ENCODE assay signal across 9 mouse cellular contexts in genomic region chr12:33045533-33046361, GRCm38 (mm10). TPM values are rescaled to one million over a fixed set of nuclear protein-coding genes. Genes with fewer than 3 reads are reported as not detected.
A peak's percentile ranks its signal among the peaks of the same experiment; 100 is the strongest.
DNase-seq lines count a peak whose midpoint lies in the region; ATAC-seq and TF ChIP-seq lines count a peak whose summit lies in the region.
"Had no signal": no experiment of that assay in that cellular context is flagged by ENCODE, and none has a peak within 500 bp of the region (broad histone marks: within the 10 kb centered on the region; RNA-seq: fewer than 3 reads in every experiment).

No protein-coding gene starts in this region.

- peak overlapping the region; percentile 50 for H3K4me3 ChIP-seq in gastrocnemius, adult 2 months
- H3K4me3 ChIP-seq in bone marrow macrophage, adult 2 months (ENCODE audit: insufficient read depth, low read length) = peak overlapping the region; percentile 24; the same call in 1 of the 2 replicates
- H3K4me3 ChIP-seq in hindbrain, embryonic 11.5 days (ENCODE audit: low read depth, low read length) = no peak overlapping the region
- no peak overlapping the region for H3K4me3 ChIP-seq in midbrain, embryonic 13.5 days (replicated peaks)

- H3K36me3 ChIP-seq in hindbrain, embryonic 11.5 days (ENCODE audit: control insufficient read depth, insufficient read depth, low read length) = no peaks in the 10 kb centered on the region
- H3K36me3 ChIP-seq in midbrain, embryonic 13.5 days = no peaks in the 10 kb centered on the region

- no peak overlapping the region for H3K9ac ChIP-seq in hindbrain, embryonic 11.5 days (ENCODE audit: low read depth, low read length)
- H3K9ac ChIP-seq in midbrain, embryonic 13.5 days (replicated peaks) = no peak overlapping the region

- H3K4me1 ChIP-seq in bone marrow macrophage, adult 2 months (ENCODE audit: control insufficient read depth, insufficient read depth, low read length) = peaks cover 61% of the 10 kb centered on the region
- H3K4me1 ChIP-seq in hindbrain, embryonic 11.5 days (replicated peaks; ENCODE audit: control insufficient read depth, insufficient read depth, low read length) = peaks cover 4% of the 10 kb centered on the region; the same call in 1 of the 2 replicates
- peaks cover 25% of the 10 kb centered on the region for H3K4me1 ChIP-seq in midbrain, embryonic 13.5 days (replicated peaks)

- TF ChIP-seq POLR2A in bone marrow macrophage, adult 2 months (IDR thresholded peaks at IDR 0.05; ENCODE audit: borderline replicate concordance, low read depth, low read length) = no peak

- intact Hi-C loops in gastrocnemius, adult 2 months (cut with DNase I) = no loop called here

- TF ChIP-seq CTCF in gastrocnemius, adult 2 months (IDR thresholded peaks at IDR 0.05) = no peak
- TF ChIP-seq CTCF in bone marrow macrophage, adult 2 months (IDR thresholded peaks at IDR 0.05; ENCODE audit: low read depth, low read length) = no peak

- peak; percentile 63; the same call in 1 of the 2 replicates for ATAC-seq in hindbrain, embryonic 11.5 days (ENCODE audit: low FRiP score)
- ATAC-seq in midbrain, embryonic 13.5 days = peak; percentile 78

- 0 out of 2 replicates have a peak overlapping the region, but pooled peaks have one; percentile 14 for H3K4me2 ChIP-seq in hindbrain, embryonic 11.5 days (replicated peaks; ENCODE audit: low read depth, low read length)
- H3K4me2 ChIP-seq in midbrain, embryonic 13.5 days (replicated peaks) = peak overlapping the region; percentile 23; the same call in 1 of the 2 replicates

- 53% methylated on average over 16 of the region's 16 CpGs for WGBS in hindbrain, embryonic 11.5 days
- 37% methylated on average over 16 of the region's 16 CpGs for WGBS in midbrain, embryonic 13.5 days

- H3K27ac ChIP-seq in gastrocnemius, adult 2 months = no peak overlapping the region; the same call in 1 of the 2 replicates
- H3K27ac ChIP-seq in bone marrow macrophage, adult 2 months (ENCODE audit: insufficient read depth, low read depth, low read length) = peak overlapping the region; percentile 77
- no peak overlapping the region for H3K27ac ChIP-seq in hindbrain, embryonic 11.5 days (ENCODE audit: low read depth, low read length)
- peak overlapping the region; percentile 46 for H3K27ac ChIP-seq in midbrain, embryonic 13.5 days

- peak; percentile 42 for DNase-seq in gastrocnemius, adult 2 months
- no peak for DNase-seq in gastrocnemius, postnatal 4 days (ENCODE audit: low spot score in 2 of 2)
- DNase-seq in hindbrain, embryonic 11.5 days (ENCODE audit: low spot score) = no peak
- DNase-seq in spleen, postnatal 10 days (ENCODE audit: low spot score in 2 of 2) = no peak
- no peak for DNase-seq in layer of hippocampus, adult 8-10 months (ENCODE audit: low spot score in 2 of 2)
- DNase-seq in ovary, adult 18-20 months (ENCODE audit: low spot score) = no peak

- H3K9me3 ChIP-seq in hindbrain, embryonic 11.5 days (ENCODE audit: control insufficient read depth, low read length) = no peaks in the 10 kb centered on the region
- H3K9me3 ChIP-seq in midbrain, embryonic 13.5 days = 0 out of 2 replicates have a peak, but pooled peaks cover 2% of the 10 kb centered on the region

- no peaks in the 10 kb centered on the region for H3K27me3 ChIP-seq in hindbrain, embryonic 11.5 days (ENCODE audit: control insufficient read depth, insufficient read depth, low read length)
- H3K27me3 ChIP-seq in midbrain, embryonic 13.5 days = peaks cover 23% of the 10 kb centered on the region; the same call in 1 of the 2 replicates

RNA-seq across cellular contexts. Expression of gene Cdhr3, which starts 46.9 kb away (rescaled TPM):
- total RNA-seq in gastrocnemius, adult 2 months (2021) = 1 to 10 TPM in 1 of 2 experiments, under 1 TPM in 1; 0.69 to 1.4 TPM
- total RNA-seq in gastrocnemius, postnatal 4 days (2021) = 1 to 10 TPM; 4.0 to 4.9 TPM
- 0.19 and 0.27 TPM in 2 replicates for polyA plus RNA-seq in bone marrow macrophage, adult 2 months (2012; ENCODE audit: insufficient read depth, insufficient read length, missing spikeins)
- 0.15 and 0.32 TPM in 2 replicates for polyA plus RNA-seq in hindbrain, embryonic 11.5 days (2014; fragmentation: Nextera tagmentation; extraction: Ambion mirVana)
- 0.14 TPM in 1 of 2 replicates, not detected in the other for polyA plus RNA-seq in midbrain, embryonic 13.5 days (2015; fragmentation: Nextera tagmentation; extraction: Ambion mirVana)
- total RNA-seq in layer of hippocampus, adult 8-10 months (2022) = 1 to 10 TPM; 1.8 to 2.7 (median 2.3) TPM
- polyA plus RNA-seq: limb, embryonic 11.5 days had no signal

Comparison
In these comparisons a context has a peak if more than half of its experiments do, and no peak if none do; other contexts are left out.
1. H3K27ac ChIP-seq: peak in bone marrow macrophage, adult 2 months (single experiment) and midbrain, embryonic 13.5 days (single experiment); none in gastrocnemius, adult 2 months (single experiment) and hindbrain, embryonic 11.5 days (single experiment).
2. H3K4me3 ChIP-seq: peak in gastrocnemius, adult 2 months (single experiment) and bone marrow macrophage, adult 2 months (single experiment); none in hindbrain, embryonic 11.5 days (single experiment) and midbrain, embryonic 13.5 days (single experiment).